Mouse (Mus musculus): Measurements from ENCODE around the gene Cacna1a. TPM values are rescaled to one million over a fixed set of nuclear protein-coding genes. Genes with fewer than 3 reads are reported as not detected.

The Cacna1a gene
- polyA plus RNA-seq, 1 experiment from 2014 or later, result 6.0 TPM

DNA sequence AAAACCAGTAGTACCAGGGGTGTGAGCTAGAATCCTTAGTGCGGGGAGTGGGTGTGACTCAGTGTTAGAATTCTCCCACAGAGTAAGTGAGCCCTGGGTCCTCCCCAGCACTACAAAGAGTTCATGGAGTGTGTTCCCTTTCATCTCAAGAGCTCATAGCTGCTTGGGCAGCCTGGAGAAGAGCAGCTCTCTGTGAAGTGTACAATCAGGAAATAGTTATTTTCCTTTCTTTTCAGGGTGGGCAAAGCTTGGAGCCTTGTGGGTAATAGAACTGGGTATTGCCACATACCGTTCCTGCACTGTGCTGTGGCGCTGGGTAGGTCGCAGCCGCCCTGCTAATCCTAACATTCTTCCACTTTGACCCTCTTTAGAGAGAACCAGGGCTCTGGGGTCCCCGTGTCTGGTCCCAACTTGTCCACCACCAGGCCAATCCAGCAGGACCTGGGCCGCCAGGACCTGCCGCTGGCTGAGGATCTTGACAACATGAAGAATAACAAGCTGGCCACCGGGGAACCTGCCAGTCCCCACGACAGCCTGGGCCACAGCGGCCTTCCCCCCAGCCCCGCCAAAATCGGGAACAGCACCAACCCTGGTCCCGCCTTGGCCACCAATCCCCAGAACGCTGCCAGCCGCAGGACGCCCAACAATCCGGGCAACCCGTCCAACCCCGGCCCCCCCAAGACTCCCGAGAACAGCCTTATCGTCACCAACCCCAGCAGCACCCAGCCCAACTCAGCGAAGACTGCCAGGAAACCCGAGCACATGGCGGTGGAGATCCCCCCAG, 177.5 kb downstream of the Cacna1a start:
- Histone ChIP-seq H3K36me3 (replicated peaks; ENCODE audit: control insufficient read depth, insufficient read depth, low read depth, low read length) (no peaks in the 10 kb centered on the region), H3K4me1 (ENCODE audit: control insufficient read depth, insufficient read depth, low read length) (no peaks in the 10 kb centered on the region), H3K27me3 (ENCODE audit: control insufficient read depth, insufficient read depth, low read length) (peaks cover under 1% of the 10 kb centered on the region; the same call in 1 of the 2 replicates), H3K4me3 (ENCODE audit: low read depth, low read length) (no peak overlapping the region), H3K9me3 (replicated peaks; ENCODE audit: control insufficient read depth, low read length) (no peaks in the 10 kb centered on the region), H3K27ac (replicated peaks; ENCODE audit: low read depth, low read length) (no peak overlapping the region), H3K4me2 (ENCODE audit: low read depth, low read length) (no peak overlapping the region), H3K9ac (replicated peaks; ENCODE audit: low read length) (no peak overlapping the region)
- ATAC-seq (replicated peaks; ENCODE audit: insufficient number of reproducible peaks, low FRiP score, low TSS enrichment, low read depth) (no peak), DNase-seq (ENCODE audit: low spot score) (no peak)
- WGBS, result 73% methylated on average over 25 of the region's 25 CpGs

DNA sequence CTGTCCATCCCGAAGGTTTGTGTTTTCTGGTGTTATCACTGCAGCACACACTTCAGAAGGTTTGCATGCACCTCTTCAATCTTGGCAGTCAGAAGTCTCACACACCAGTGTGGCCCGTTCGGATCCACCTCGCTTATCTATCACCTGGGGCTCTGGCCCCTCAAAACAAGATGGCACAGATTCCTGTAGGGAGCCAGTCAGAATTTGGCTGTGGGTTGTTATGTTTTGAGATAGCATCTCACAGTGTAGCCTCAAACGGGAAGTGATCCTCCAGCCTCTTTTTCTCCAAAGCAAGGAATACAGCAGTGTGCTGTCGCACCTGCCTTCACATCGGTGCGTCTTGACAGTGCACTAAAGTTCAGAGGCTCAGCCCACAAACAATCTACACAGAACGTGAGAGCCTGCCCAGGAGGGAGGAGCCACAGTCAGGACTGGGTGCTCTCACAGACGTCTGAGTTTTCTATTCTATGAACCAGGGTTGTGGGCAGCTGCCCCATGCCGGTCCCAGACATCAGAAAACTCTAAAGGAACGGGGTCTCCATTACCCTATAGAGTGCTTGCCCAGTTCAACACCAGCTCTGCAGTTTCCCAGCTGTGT, 178.7 kb downstream of the Cacna1a start:
- Histone ChIP-seq H3K36me3 (replicated peaks; ENCODE audit: control insufficient read depth, insufficient read depth, low read depth, low read length) (no peaks in the 10 kb centered on the region), H3K4me3 (ENCODE audit: low read depth, low read length) (no peak overlapping the region), H3K9ac (replicated peaks; ENCODE audit: low read length) (no peak overlapping the region), H3K27ac (replicated peaks; ENCODE audit: low read depth, low read length) (no peak overlapping the region), H3K27me3 (ENCODE audit: control insufficient read depth, insufficient read depth, low read length) (no peaks in the 10 kb centered on the region), H3K9me3 (replicated peaks; ENCODE audit: control insufficient read depth, low read length) (no peaks in the 10 kb centered on the region), H3K4me1 (ENCODE audit: control insufficient read depth, insufficient read depth, low read length) (no peaks in the 10 kb centered on the region), H3K4me2 (ENCODE audit: low read depth, low read length) (no peak overlapping the region)
- 84% methylated on average over 12 of the region's 12 CpGs for WGBS
- DNase-seq (ENCODE audit: low spot score), result no peak
- ATAC-seq (replicated peaks; ENCODE audit: insufficient number of reproducible peaks, low FRiP score, low TSS enrichment, low read depth), result no peak

DNA sequence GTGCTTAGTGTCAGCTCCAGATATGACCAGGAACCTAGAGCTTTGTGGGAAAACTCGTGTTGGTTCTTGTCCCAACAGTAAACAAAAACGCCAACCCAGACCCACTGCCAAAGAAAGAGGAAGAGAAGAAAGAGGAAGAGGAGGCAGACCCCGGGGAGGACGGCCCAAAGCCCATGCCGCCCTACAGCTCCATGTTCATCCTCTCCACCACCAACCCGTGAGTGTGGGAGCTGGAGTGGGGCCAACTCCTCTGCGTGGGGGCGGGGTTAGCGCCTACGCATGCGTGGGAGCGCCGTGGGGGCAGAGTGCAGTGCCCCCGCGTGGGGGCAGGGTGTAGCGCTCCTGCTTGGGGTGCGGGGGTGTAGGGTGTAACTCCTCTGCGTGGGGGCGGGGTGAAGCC, 179.3 kb downstream of the Cacna1a start:
- H3K9me3 ChIP-seq (replicated peaks; ENCODE audit: control insufficient read depth, low read length), result no peaks in the 10 kb centered on the region
- H3K4me2 ChIP-seq (ENCODE audit: low read depth, low read length), result no peak overlapping the region
- 76% methylated on average over 19 of the region's 19 CpGs for WGBS
- no peak overlapping the region for H3K4me3 ChIP-seq (ENCODE audit: low read depth, low read length)
- ATAC-seq (replicated peaks; ENCODE audit: insufficient number of reproducible peaks, low FRiP score, low TSS enrichment, low read depth) (no peak), DNase-seq (ENCODE audit: low spot score) (no peak)
- no peak overlapping the region for H3K9ac ChIP-seq (replicated peaks; ENCODE audit: low read length)
- no peaks in the 10 kb centered on the region for H3K4me1 ChIP-seq (ENCODE audit: control insufficient read depth, insufficient read depth, low read length)
- no peaks in the 10 kb centered on the region for H3K27me3 ChIP-seq (ENCODE audit: control insufficient read depth, insufficient read depth, low read length)
- H3K36me3 ChIP-seq (replicated peaks; ENCODE audit: control insufficient read depth, insufficient read depth, low read depth, low read length), result no peaks in the 10 kb centered on the region
- no peak overlapping the region for H3K27ac ChIP-seq (replicated peaks; ENCODE audit: low read depth, low read length)

DNA sequence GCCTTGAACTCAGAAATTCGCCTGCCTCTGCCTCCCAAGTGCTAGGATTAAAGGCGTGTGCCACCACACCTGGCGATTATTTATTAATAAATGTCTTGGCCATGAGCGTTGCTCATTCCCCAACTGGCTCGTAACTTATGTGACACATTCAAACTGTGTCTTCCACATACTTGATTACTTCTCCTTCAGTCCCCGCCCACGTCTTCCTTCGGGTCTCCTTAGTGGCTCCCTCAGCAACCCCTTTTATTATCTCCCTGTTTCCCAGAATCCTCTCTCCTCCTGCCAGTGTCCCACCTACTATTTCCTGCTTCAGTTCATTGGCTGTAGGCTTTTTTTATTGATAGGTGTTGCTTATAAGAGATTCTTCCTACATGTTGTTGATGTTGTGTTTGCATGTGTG, 180.5 kb downstream of the Cacna1a start:
- H3K4me2 ChIP-seq (ENCODE audit: low read depth, low read length), result no peak overlapping the region
- no peak for ATAC-seq (replicated peaks; ENCODE audit: insufficient number of reproducible peaks, low FRiP score, low TSS enrichment, low read depth)
- H3K36me3 ChIP-seq (replicated peaks; ENCODE audit: control insufficient read depth, insufficient read depth, low read depth, low read length), result no peaks in the 10 kb centered on the region
- H3K4me3 ChIP-seq (ENCODE audit: low read depth, low read length), result no peak overlapping the region
- WGBS, result 89% methylated on average over 8 of the region's 8 CpGs
- H3K27ac ChIP-seq (replicated peaks; ENCODE audit: low read depth, low read length), result no peak overlapping the region
- H3K27me3 ChIP-seq (ENCODE audit: control insufficient read depth, insufficient read depth, low read length), result no peaks in the 10 kb centered on the region
- H3K9ac ChIP-seq (replicated peaks; ENCODE audit: low read length), result no peak overlapping the region
- H3K4me1 ChIP-seq (ENCODE audit: control insufficient read depth, insufficient read depth, low read length), result no peaks in the 10 kb centered on the region
- no peak for DNase-seq (ENCODE audit: low spot score)
- no peaks in the 10 kb centered on the region for H3K9me3 ChIP-seq (replicated peaks; ENCODE audit: control insufficient read depth, low read length)

DNA sequence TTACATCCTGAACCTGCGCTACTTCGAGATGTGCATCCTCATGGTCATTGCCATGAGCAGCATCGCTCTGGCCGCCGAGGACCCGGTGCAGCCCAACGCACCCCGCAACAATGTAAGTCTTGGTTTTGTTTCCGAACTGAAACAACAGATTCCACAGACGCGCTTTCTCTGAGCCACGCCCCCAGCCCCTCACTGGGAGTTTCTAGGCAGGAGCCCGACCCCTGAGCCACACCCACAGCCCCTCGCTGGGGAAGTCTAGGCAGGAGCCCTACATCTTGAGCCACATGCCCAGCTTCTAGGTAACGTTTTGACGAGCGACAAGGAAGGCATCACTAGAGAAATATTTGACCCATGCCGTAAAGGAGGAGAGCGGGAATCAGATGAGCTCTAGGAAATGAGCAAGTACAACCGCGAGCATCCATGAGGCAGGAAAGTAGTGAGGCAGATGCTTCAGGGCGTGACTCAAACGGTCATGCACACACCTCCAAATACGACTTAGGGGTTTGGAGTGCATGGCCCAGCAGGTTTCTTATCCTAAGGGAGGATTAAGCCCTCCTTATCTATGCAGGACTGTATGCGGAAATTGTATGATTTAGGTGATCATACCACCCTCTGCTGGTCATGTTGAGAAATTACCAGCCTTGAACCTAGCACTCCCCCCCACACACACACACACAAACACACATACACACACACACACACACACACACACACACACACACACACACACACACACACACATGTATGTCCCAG, 181.9 kb downstream of the Cacna1a start:
- H3K27me3 ChIP-seq (ENCODE audit: control insufficient read depth, insufficient read depth, low read length), result no peaks in the 10 kb centered on the region
- H3K27ac ChIP-seq (replicated peaks; ENCODE audit: low read depth, low read length), result no peak overlapping the region
- H3K4me1 ChIP-seq (ENCODE audit: control insufficient read depth, insufficient read depth, low read length), result no peaks in the 10 kb centered on the region
- 0 out of 2 replicates have a peak overlapping the region, but pooled peaks have one; percentile 8 for H3K4me2 ChIP-seq (ENCODE audit: low read depth, low read length)
- DNase-seq (ENCODE audit: low spot score) (no peak), ATAC-seq (replicated peaks; ENCODE audit: insufficient number of reproducible peaks, low FRiP score, low TSS enrichment, low read depth) (no peak)
- H3K4me3 ChIP-seq (ENCODE audit: low read depth, low read length), result no peak overlapping the region
- H3K36me3 ChIP-seq (replicated peaks; ENCODE audit: control insufficient read depth, insufficient read depth, low read depth, low read length), result no peaks in the 10 kb centered on the region
- 31% methylated on average over 25 of the region's 25 CpGs for WGBS
- H3K9me3 ChIP-seq (replicated peaks; ENCODE audit: control insufficient read depth, low read length), result no peaks in the 10 kb centered on the region
- H3K9ac ChIP-seq (replicated peaks; ENCODE audit: low read length), result no peak overlapping the region

DNA sequence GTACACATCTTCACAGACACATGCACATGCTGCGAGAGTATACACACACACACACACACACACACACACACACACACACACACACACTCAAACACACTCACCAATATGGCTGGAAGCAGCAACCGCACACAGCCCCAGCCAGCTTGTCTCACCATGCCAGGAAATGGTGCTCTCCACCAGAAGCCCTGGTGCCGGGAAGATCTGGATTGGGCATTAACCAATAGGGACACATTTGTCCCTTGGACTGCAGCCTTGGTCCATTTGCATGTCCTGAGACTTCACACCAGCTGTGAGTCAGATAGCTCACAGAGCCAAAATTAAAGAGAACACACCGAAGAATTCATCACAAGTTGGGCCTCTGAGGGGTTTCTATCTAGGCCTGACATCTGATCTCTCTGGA, 189.2 kb downstream of the Cacna1a start:
- Histone ChIP-seq H3K27me3 (ENCODE audit: control insufficient read depth, insufficient read depth, low read length) (no peaks in the 10 kb centered on the region), H3K4me1 (ENCODE audit: control insufficient read depth, insufficient read depth, low read length) (no peaks in the 10 kb centered on the region), H3K9ac (replicated peaks; ENCODE audit: low read length) (no peak overlapping the region), H3K9me3 (replicated peaks; ENCODE audit: control insufficient read depth, low read length) (no peaks in the 10 kb centered on the region), H3K27ac (replicated peaks; ENCODE audit: low read depth, low read length) (no peak overlapping the region), H3K36me3 (replicated peaks; ENCODE audit: control insufficient read depth, insufficient read depth, low read depth, low read length) (no peaks in the 10 kb centered on the region), H3K4me2 (ENCODE audit: low read depth, low read length) (no peak overlapping the region), H3K4me3 (ENCODE audit: low read depth, low read length) (no peak overlapping the region)
- 88% methylated on average over 4 of the region's 4 CpGs for WGBS
- DNase-seq (ENCODE audit: low spot score), result no peak
- no peak for ATAC-seq (replicated peaks; ENCODE audit: insufficient number of reproducible peaks, low FRiP score, low TSS enrichment, low read depth)

DNA sequence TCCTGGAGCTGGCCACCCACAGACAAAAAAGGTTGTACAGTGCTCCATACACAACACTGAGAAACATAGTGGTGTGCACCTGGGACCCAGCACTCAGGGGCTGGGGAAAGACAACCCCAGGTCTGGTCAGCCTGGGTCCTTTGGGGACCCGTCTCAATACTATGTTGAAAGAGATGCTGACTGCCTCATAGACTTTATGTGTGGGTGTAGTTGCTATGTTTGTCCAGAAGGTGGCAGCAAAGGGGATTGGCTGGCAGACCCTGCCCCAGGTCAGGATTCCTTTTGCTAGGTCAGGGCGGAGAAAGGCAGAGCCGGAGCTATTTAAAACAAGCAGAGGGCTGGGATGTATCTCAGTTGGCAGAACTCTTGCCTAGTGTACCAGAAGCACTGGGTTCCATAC, 191.4 kb downstream of the Cacna1a start:
- H3K27ac ChIP-seq (replicated peaks; ENCODE audit: low read depth, low read length), result no peak overlapping the region
- H3K27me3 ChIP-seq (ENCODE audit: control insufficient read depth, insufficient read depth, low read length), result no peaks in the 10 kb centered on the region
- no peak overlapping the region for H3K4me3 ChIP-seq (ENCODE audit: low read depth, low read length)
- no peaks in the 10 kb centered on the region for H3K36me3 ChIP-seq (replicated peaks; ENCODE audit: control insufficient read depth, insufficient read depth, low read depth, low read length)
- 19% methylated on average over 3 of the region's 3 CpGs for WGBS
- no peaks in the 10 kb centered on the region for H3K4me1 ChIP-seq (ENCODE audit: control insufficient read depth, insufficient read depth, low read length)
- H3K9me3 ChIP-seq (replicated peaks; ENCODE audit: control insufficient read depth, low read length), result no peaks in the 10 kb centered on the region
- H3K9ac ChIP-seq (replicated peaks; ENCODE audit: low read length), result no peak overlapping the region
- DNase-seq (ENCODE audit: low spot score) (peak; percentile 79), ATAC-seq (replicated peaks; ENCODE audit: insufficient number of reproducible peaks, low FRiP score, low TSS enrichment, low read depth) (no peak)
- no peak overlapping the region for H3K4me2 ChIP-seq (ENCODE audit: low read depth, low read length)

DNA sequence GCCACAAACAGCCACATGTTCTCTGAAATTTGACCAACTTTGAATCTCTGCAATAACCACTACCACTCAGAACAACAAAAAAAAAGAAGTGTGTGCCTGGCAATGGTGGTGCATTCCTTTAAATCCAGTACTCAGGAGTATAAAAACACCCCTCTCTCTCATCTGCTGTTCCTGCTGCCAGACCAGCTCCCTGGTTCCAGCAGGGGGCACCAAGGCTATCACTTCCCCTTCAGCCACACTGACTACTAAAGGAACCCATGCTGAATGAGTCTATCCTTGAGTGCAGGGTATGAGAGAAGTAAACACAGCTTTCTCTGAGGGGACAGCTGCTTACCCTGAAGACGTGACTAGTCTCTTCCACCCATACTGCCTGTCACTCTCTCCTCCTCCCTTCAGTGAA, 197.1 kb downstream of the Cacna1a start:
- ATAC-seq (replicated peaks; ENCODE audit: insufficient number of reproducible peaks, low FRiP score, low TSS enrichment, low read depth), result no peak
- H3K4me3 ChIP-seq (ENCODE audit: low read depth, low read length), result no peak overlapping the region
- H3K36me3 ChIP-seq (replicated peaks; ENCODE audit: control insufficient read depth, insufficient read depth, low read depth, low read length), result no peaks in the 10 kb centered on the region
- 25% methylated on average over 1 of the region's 1 CpGs for WGBS
- H3K9ac ChIP-seq (replicated peaks; ENCODE audit: low read length), result no peak overlapping the region
- no peaks in the 10 kb centered on the region for H3K4me1 ChIP-seq (ENCODE audit: control insufficient read depth, insufficient read depth, low read length)
- H3K27me3 ChIP-seq (ENCODE audit: control insufficient read depth, insufficient read depth, low read length), result no peaks in the 10 kb centered on the region
- H3K4me2 ChIP-seq (ENCODE audit: low read depth, low read length), result no peak overlapping the region
- no peaks in the 10 kb centered on the region for H3K9me3 ChIP-seq (replicated peaks; ENCODE audit: control insufficient read depth, low read length)
- H3K27ac ChIP-seq (replicated peaks; ENCODE audit: low read depth, low read length), result no peak overlapping the region
- DNase-seq (ENCODE audit: low spot score), result peak; percentile 22
